ENCODE assay signal across 12 mouse cellular contexts in the genomic region with DNA sequence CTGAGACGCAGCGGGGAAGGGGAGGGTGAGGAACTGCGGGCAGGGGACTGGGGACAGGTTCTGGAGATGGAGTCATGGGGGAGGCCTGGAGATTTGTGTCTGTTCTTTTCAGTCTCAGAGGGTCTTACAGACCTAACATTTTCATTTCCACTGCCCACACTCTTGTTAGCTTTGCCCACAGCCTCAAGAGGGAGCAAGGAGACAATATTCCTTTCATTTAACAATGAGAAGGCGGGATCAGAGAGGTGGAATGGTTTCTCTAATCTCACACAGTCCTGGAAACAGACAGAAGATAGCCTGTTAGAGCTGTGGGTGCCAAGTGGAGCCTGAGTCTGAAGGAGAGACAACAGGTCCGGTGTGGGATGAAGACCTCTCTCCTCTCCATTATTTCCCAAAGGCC. TPM values are rescaled to one million over a fixed set of nuclear protein-coding genes. Genes with fewer than 3 reads are reported as not detected.
DNase-seq lines count a peak whose midpoint lies in the region; ATAC-seq and TF ChIP-seq lines count a peak whose summit lies in the region.
"Had no signal": no experiment of that assay in that cellular context is flagged by ENCODE, and none has a peak within 500 bp of the region (broad histone marks: within the 10 kb centered on the region; RNA-seq: fewer than 3 reads in every experiment).

No protein-coding gene starts in this region.

- H3K4me3 ChIP-seq in lung, embryonic 14.5 days (ENCODE audit: low read depth, low read length), result no peak overlapping the region
- no peak overlapping the region for H3K4me3 ChIP-seq in forebrain, embryonic 12.5 days (replicated peaks)
- H3K4me3 ChIP-seq in midbrain, embryonic 15.5 days, result no peak overlapping the region
- H3K4me3 ChIP-seq: embryonic facial prominence, embryonic 10.5 days had no signal

- H3K9me3 ChIP-seq in lung, embryonic 14.5 days (ENCODE audit: low read depth, low read length), result no peaks in the 10 kb centered on the region
- H3K9me3 ChIP-seq in forebrain, embryonic 12.5 days, result no peaks in the 10 kb centered on the region
- no peaks in the 10 kb centered on the region for H3K9me3 ChIP-seq in midbrain, embryonic 15.5 days
- H3K9me3 ChIP-seq: embryonic facial prominence, embryonic 10.5 days had no signal

- H3K4me1 ChIP-seq in lung, embryonic 14.5 days (ENCODE audit: insufficient read depth), result no peaks in the 10 kb centered on the region
- peaks cover 90% of the 10 kb centered on the region for H3K4me1 ChIP-seq in forebrain, embryonic 12.5 days
- H3K4me1 ChIP-seq in midbrain, embryonic 15.5 days, result peaks cover 63% of the 10 kb centered on the region

- 22% methylated on average over 5 of the region's 5 CpGs for WGBS in lung, embryonic 14.5 days
- 28% methylated on average over 5 of the region's 5 CpGs for WGBS in forebrain, embryonic 12.5 days
- 28% methylated on average over 5 of the region's 5 CpGs for WGBS in midbrain, embryonic 15.5 days

- H3K36me3 ChIP-seq in lung, embryonic 14.5 days (ENCODE audit: insufficient read depth), result no peaks in the 10 kb centered on the region
- H3K36me3 ChIP-seq in forebrain, embryonic 12.5 days (replicated peaks), result no peaks in the 10 kb centered on the region
- no peaks in the 10 kb centered on the region for H3K36me3 ChIP-seq in midbrain, embryonic 15.5 days (replicated peaks)
- H3K36me3 ChIP-seq: embryonic facial prominence, embryonic 10.5 days had no signal

- ATAC-seq in lung, embryonic 14.5 days (ENCODE audit: insufficient read depth), result no peak
- ATAC-seq in forebrain, embryonic 12.5 days (ENCODE audit: low FRiP score), result no peak
- ATAC-seq in midbrain, embryonic 15.5 days (replicated peaks), result no peak

- no peaks in the 10 kb centered on the region; the same call in 1 of the 2 replicates for H3K27me3 ChIP-seq in lung, embryonic 14.5 days (ENCODE audit: insufficient read depth, low read length)
- peaks cover 25% of the 10 kb centered on the region; the same call in 1 of the 2 replicates for H3K27me3 ChIP-seq in forebrain, embryonic 12.5 days
- no peaks in the 10 kb centered on the region for H3K27me3 ChIP-seq in midbrain, embryonic 15.5 days (replicated peaks)

- no peak overlapping the region for H3K4me2 ChIP-seq in lung, embryonic 14.5 days
- H3K4me2 ChIP-seq in forebrain, embryonic 12.5 days, result no peak overlapping the region
- H3K4me2 ChIP-seq in midbrain, embryonic 15.5 days, result no peak overlapping the region

- TF ChIP-seq CTCF in lung, embryonic 14.5 days (IDR thresholded peaks at IDR 0.05; ENCODE audit: low read depth), result peak; percentile 56

- DNase-seq in embryo, embryonic 10 days (ENCODE audit: low spot score), result peak; percentile 51
- no peak for DNase-seq in embryo, embryonic 9.5 days (ENCODE audit: extremely low spot score)
- peak; percentile 55 for DNase-seq in lung, embryonic 14.5 days
- DNase-seq in lung, postnatal 25 days (ENCODE audit: low spot score), result no peak
- DNase-seq in urinary bladder, postnatal 14 days (ENCODE audit: low spot score), result no peak
- no peak for DNase-seq in urinary bladder, postnatal 4 days (ENCODE audit: low spot score in 2 of 2)
- DNase-seq: liver; lung, postnatal 14 days; thymus, postnatal 14 days had no signal

- no peak overlapping the region for H3K9ac ChIP-seq in lung, embryonic 14.5 days
- no peak overlapping the region for H3K9ac ChIP-seq in forebrain, embryonic 12.5 days
- H3K9ac ChIP-seq in midbrain, embryonic 15.5 days, result no peak overlapping the region

- no peak overlapping the region for H3K27ac ChIP-seq in lung, embryonic 14.5 days (ENCODE audit: low read depth)
- H3K27ac ChIP-seq in forebrain, embryonic 12.5 days, result peak overlapping the region; percentile 53
- 0 out of 2 replicates have a peak overlapping the region, but pooled peaks have one; percentile 17 for H3K27ac ChIP-seq in midbrain, embryonic 15.5 days
- H3K27ac ChIP-seq: embryonic facial prominence, embryonic 10.5 days had no signal

RNA-seq across cellular contexts. Expression of a gene that starts 11.7 kb away (rescaled TPM):
- polyA plus RNA-seq in lung, embryonic 14.5 days (2014; fragmentation: Nextera tagmentation; extraction: Ambion mirVana), result 3.4 and 4.0 TPM in 2 replicates
- 10.7 and 11.6 TPM in 2 replicates for polyA plus RNA-seq in forebrain, embryonic 12.5 days (2016; fragmentation: Nextera tagmentation; extraction: Ambion mirVana)
- polyA plus RNA-seq in midbrain, embryonic 15.5 days (2015; fragmentation: Nextera tagmentation; extraction: Ambion mirVana), result 15.0 and 15.7 TPM in 2 replicates

RNA-seq across cellular contexts. Expression of a gene that starts 45.7 kb away (rescaled TPM):
- 0.13 and 0.69 TPM in 2 replicates for polyA plus RNA-seq in lung, embryonic 14.5 days (2014; fragmentation: Nextera tagmentation; extraction: Ambion mirVana)
- polyA plus RNA-seq in forebrain, embryonic 12.5 days (2016; fragmentation: Nextera tagmentation; extraction: Ambion mirVana), result 0.19 and 0.45 TPM in 2 replicates
- polyA plus RNA-seq in midbrain, embryonic 15.5 days (2015; fragmentation: Nextera tagmentation; extraction: Ambion mirVana), result 0.44 and 1.1 TPM in 2 replicates
- polyA plus RNA-seq: embryonic facial prominence, embryonic 10.5 days had no signal

Comparison
In these comparisons a context has a peak if more than half of its experiments do, and no peak if none do; other contexts are left out.
1. DNase-seq: peak in embryo, embryonic 10 days (single experiment) and lung, embryonic 14.5 days (single experiment); none in embryo, embryonic 9.5 days (single experiment), lung, postnatal 25 days (single experiment), urinary bladder, postnatal 14 days (single experiment) and urinary bladder, postnatal 4 days (0 of 2).